Mouse (Mus musculus) lung, postnatal 4 days (tissue): Measurements from ENCODE around the gene Mettl8.
A peak's percentile ranks its signal among the peaks of the same experiment; 100 is the strongest.

Experiments
- DNase-seq, 2 experiments: peaks; one replicate each; pipeline ENCODE4 v3.0.0; 2021

Mettl8 gene

GRCm38 (mm10) chr2:71055300-71056114 lies at the start of gene Mettl8, which contains the start of gene Dcaf17:
Mettl8 (minus strand) TSS chr2:71055583.
Dcaf17 (plus strand) TSS chr2:71055328.
- peak; percentile 93 to 95 for DNase-seq

DNA sequence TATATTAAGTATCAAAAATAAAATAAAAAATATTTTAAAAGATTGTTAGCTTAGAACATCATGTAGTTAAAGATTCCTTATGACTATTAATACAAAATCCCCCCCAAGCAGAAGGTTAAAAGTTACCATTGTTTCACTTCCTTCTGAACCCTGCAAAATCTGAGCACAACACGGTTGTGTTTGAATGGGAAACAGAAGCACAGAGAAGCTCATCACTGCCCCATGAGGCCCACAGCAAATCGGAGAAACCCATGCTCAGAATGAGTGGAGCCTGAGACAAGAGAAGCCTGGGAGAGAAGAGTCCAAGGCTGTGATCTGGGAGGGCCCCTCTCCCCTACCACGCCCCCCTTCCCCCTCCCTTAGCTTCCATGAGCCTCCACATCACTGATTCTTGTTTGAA lies 49.3 kb upstream of the Mettl8 start:
- no peak for DNase-seq

- no peak for DNase-seq
Measured at GRCm38 (mm10) chr2:71103292-71103680, 47.9 kb upstream of the Mettl8 start.

GRCm38 (mm10) chr2:71102621-71103291 lies 47.4 kb upstream of the Mettl8 start:
- no peak for DNase-seq

DNA sequence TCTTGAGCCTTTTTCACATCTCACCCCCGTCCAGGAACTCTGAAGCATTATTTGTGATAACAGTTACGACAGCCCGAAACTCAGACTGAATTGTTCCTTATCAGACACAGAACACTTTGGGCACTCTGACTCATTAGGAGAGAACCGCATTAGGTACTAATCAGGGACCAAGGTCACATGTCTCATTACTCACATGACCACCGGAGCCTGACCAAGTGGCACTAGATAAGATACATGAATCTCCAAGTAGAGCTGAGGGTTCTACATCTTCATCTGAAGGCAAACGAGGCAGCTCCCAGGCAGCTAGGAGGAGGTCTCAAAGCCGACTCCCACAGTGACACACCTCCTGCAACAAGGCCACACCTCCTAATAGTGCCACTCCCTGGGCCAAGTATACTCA lies 40.8 kb upstream of the Mettl8 start:
- DNase-seq: no peak

GRCm38 (mm10) chr2:71090660-71091445 lies 35.5 kb upstream of the Mettl8 start:
- DNase-seq: peak; percentile 28 to 29

GRCm38 (mm10) chr2:71089766-71090165 lies 34.4 kb upstream of the Mettl8 start:
- no peak for DNase-seq

- no peak for DNase-seq
Measured at GRCm38 (mm10) chr2:71083454-71084193, 28.2 kb upstream of the Mettl8 start.

DNA sequence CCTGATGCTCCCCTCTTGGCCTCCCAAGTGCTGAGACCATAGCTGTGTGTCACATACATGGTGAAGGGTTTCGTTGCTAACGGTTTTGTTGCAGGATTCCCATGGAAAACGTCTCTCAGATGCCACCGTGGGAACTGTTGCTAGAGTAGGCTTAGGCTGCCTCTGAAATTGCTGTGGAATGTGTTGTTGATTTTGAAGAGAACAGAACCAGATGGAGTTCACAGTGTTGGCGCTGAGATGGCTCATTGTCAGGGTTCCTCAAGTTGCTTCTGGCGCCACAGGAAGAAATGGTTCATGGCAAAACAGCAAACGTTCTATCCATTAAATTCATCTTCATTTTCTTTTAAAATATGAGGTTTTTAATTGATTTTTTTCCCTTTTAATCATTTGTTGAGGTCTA lies 27.0 kb upstream of the Mettl8 start:
- DNase-seq: no peak

DNA sequence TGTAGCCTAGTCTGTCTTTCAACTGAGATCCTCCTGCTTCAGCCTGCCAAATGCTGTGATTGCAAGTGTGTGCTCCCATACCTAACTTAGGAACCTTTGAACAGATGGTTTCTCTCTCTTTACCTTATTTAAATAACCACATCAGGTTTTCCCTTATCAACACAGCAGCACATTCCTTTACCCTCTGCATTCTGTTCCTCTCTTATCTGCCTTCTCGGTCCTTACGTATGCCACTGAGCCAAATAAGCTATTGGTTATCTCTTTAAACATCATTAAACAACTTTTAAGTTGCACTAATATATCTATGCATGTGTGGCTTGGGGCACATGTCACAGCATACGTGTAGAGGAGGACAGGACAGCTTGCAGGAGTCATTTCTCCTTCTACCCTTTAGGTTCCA lies 18.4 kb upstream of the Mettl8 start:
- no peak for DNase-seq

- DNase-seq: no peak
Measured at GRCm38 (mm10) chr2:71073330-71073729, 17.9 kb upstream of the Mettl8 start.

GRCm38 (mm10) chr2:71071601-71072000 lies 16.2 kb upstream of the Mettl8 start:
- no peak for DNase-seq

DNA sequence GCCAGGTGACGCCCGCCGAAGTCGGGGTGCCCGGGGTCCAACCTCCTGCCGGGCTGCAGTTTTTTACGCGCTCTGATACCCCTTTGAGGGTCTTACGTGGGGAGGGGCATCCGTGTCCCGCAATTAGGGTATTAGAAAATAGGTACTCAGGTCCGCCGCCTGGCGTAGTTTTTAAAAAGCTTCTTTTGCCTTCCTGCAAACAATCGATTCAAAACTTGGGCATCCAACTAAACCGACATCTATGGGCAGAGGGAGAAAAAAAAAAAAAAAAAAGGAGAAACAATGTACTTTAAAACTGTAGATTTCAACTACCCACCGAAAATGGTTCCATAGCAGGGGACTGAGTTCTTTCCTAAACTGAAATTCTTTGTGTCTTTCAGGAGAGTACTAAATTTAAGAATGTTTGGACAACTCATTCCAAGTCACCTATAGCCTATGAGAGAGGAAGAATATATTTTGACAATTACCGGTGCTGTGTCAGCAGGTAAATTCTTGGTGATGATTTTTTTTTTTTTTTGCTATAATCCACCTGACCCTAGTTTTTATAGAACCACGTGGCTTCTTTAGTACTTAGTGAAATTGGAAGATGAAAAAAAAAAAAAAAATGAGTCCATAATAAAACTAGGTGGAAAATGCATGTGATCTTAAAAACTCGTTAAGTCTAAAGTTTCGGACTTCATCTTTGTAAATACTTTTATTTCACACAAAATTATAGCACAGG lies 892 bp upstream of the Mettl8 start:
- no peak for DNase-seq

- no peak for DNase-seq
Measured at GRCm38 (mm10) chr2:71054716-71055115, 667 bp downstream of the Mettl8 start.

DNA sequence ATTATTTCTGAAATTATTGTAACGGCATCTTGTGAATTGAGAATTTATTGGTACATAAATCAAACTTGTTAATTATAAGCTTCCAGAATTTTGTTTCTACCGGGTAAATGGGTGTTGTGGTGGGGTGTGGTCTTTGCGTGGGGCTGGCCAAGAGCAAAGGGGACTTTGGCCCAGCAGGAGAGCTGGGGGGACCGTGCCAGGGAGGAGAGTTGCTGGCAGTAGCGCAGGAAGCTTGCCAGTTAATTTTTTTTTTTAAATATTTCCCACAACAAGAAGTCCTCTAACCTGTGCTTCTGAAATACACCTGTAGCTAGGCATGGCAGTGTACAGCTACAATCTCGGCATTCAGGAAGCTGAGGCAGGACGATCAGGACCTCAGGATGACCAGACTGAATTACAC lies 4.9 kb downstream of the Mettl8 start:
- no peak for DNase-seq

DNA sequence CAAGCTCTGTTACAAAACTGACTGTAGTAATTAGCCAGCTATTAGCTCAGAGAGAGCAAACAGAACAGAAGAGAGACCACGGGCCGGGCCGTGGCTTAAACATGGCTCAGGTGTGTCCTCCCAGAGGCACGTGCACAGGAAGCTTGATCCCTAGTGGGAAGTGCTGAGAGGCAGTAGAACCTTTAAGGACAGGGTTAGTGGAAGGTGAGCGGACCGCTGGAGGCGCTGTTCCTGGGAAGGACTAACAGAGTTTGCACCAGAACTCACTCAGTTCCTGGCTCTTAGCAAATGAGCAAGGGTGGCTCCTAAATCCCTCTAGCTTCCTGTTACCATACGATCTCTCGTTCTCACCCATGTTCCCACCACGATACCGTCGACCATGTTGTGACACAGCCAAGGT lies 6.5 kb downstream of the Mettl8 start:
- DNase-seq: peak in 1 of 2 experiments; percentile 29

DNA sequence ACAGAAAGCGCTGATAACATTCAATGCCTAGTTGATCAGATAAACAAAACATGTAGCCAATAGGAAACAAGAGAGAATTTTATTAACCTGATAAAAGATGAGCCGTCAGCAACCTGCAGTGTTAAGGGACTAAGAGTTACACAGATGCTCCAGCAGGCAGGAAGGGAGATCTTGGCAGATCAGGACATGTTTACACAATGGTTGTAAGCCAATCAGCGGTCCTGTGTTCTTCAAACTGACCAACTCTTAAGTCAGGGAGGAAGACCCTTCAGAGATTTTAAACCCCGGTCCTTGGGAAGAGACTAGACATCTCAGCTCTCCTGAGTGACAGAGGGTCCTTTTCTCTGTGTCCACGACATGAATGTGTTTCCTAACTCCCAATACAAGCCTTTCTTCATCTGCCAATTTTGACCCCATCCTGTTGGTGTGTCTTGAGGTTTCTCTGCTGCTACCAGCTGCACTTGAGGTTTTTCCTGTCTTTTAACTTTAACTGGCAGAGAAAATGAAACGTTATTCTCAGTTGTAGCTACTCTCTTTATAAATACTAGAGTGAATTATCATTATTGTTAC lies 8.5 kb downstream of the Mettl8 start:
- no peak for DNase-seq

GRCm38 (mm10) chr2:71046151-71046550 lies 9.2 kb downstream of the Mettl8 start:
- peak; percentile 38 to 61 for DNase-seq

- peak; percentile 77 to 85 for DNase-seq
Measured at GRCm38 (mm10) chr2:71039522-71040121, 15.8 kb downstream of the Mettl8 start.

GRCm38 (mm10) chr2:71037447-71037846 lies 17.9 kb downstream of the Mettl8 start:
- peak in 1 of 2 experiments; percentile 39 for DNase-seq

GRCm38 (mm10) chr2:71033987-71034386 lies 21.4 kb downstream of the Mettl8 start:
- DNase-seq: no peak
